Mouse (Mus musculus) MEL (cell line): ENCODE data around the gene Cfap46.

Source experiments
- BHLHE40 ChIP-seq: IDR thresholded peaks from 2 replicates; pipeline ENCODE4 v1.6.1; 2012; ENCODE audit warnings: low read depth, mild to moderate bottlenecking, inconsistent platforms, low read length, improper control_type of control experiment, borderline replicate concordance
- CHD2 ChIP-seq: IDR thresholded peaks from 2 replicates; pipeline ENCODE4 v1.6.1; 2011; ENCODE audit warnings: low read length, improper control_type of control experiment
- CTCF ChIP-seq, 3 experiments: IDR thresholded peaks in 2 of 3; conservative IDR thresholded peaks in 1 of 3; 2 replicates each; pipeline ENCODE4 v1.5.1; 2011 to 2012; ENCODE audit warnings: low read length in 3 of 3, low read depth in 2 of 3, mild to moderate bottlenecking in 2 of 3, improper control_type of control experiment in 1 of 3, inconsistent platforms in 1 of 3, mixed read lengths in 1 of 3, moderate library complexity in 1 of 3; ENCODE audit not compliant: control insufficient read depth in 1 of 3, insufficient read depth in 1 of 3, poor library complexity in 1 of 3, severe bottlenecking in 1 of 3
- EP300 ChIP-seq, 2 experiments: IDR thresholded peaks; 2 replicates each; pipeline ENCODE4 v1.6.1; 2011; ENCODE audit warnings: improper control_type of control experiment in 2 of 2, low read length in 2 of 2, low read depth in 1 of 2, mild to moderate bottlenecking in 1 of 2
- JUND ChIP-seq: IDR thresholded peaks from 2 replicates; pipeline ENCODE4 v1.6.1; 2011; ENCODE audit warnings: low read depth, mild to moderate bottlenecking, improper control_type of control experiment, low read length
- MAFK ChIP-seq: IDR thresholded peaks from 2 replicates; pipeline ENCODE4 v1.6.1; 2011; ENCODE audit warnings: low read depth, mild to moderate bottlenecking, low read length, improper control_type of control experiment, borderline replicate concordance
- MAZ ChIP-seq: IDR thresholded peaks from 2 replicates; pipeline ENCODE4 v1.6.1; 2012; ENCODE audit warnings: low read depth, mild to moderate bottlenecking, inconsistent platforms, low read length, improper control_type of control experiment
- MYC ChIP-seq: IDR thresholded peaks from 2 replicates; pipeline ENCODE4 v1.6.1; 2011; ENCODE audit warnings: low read depth, mild to moderate bottlenecking, low read length, improper control_type of control experiment, moderate library complexity
- POLR2A ChIP-seq, 2 experiments: IDR thresholded peaks; 2 replicates each; pipeline ENCODE4 v1.6.1; 2011 to 2012; ENCODE audit warnings: low read length in 2 of 2, mild to moderate bottlenecking in 2 of 2, control low read depth in 1 of 2, improper control_type of control experiment in 1 of 2, low read depth in 1 of 2, moderate library complexity in 1 of 2; ENCODE audit not compliant: control insufficient read depth in 1 of 2, insufficient read depth in 1 of 2, poor library complexity in 1 of 2
- POLR2AphosphoS2 ChIP-seq: IDR thresholded peaks from 2 replicates; pipeline ENCODE4 v1.6.1; 2011; ENCODE audit warnings: low read length, improper control_type of control experiment
- TAL1 ChIP-seq: IDR thresholded peaks from 2 replicates; pipeline ENCODE4 v1.6.1; 2012; ENCODE audit warnings: mild to moderate bottlenecking, inconsistent platforms, low read length, moderate library complexity, mixed read lengths
- USF1 ChIP-seq: IDR thresholded peaks from 2 replicates; pipeline ENCODE4 v1.6.1; 2014; ENCODE audit warnings: low read depth, mild to moderate bottlenecking, inconsistent platforms, low read length, improper control_type of control experiment, moderate library complexity

GRCm38 (mm10) chr7:139582595-139582994 lies 101.0 kb downstream of the Cfap46 start, which contains the start of gene Nkx6-2:
- no peak for TF ChIP-seq MAFK
- TF ChIP-seq JUND: no peak
- no peak for TF ChIP-seq CTCF (IDR thresholded peaks at IDR 0.05 in 2 of 3, conservative IDR thresholded peaks at IDR 0.05 in 1 of 3; ENCODE audit: control insufficient read depth in 1 of 3, insufficient read depth in 1 of 3, low read depth in 2 of 3, low read length in 3 of 3, poor library complexity in 1 of 3, severe bottlenecking in 1 of 3)
- TF ChIP-seq POLR2A (IDR thresholded peaks at IDR 0.05; ENCODE audit: control insufficient read depth in 1 of 2, insufficient read depth in 1 of 2, low read depth in 1 of 2, low read length in 2 of 2, poor library complexity in 1 of 2): no peak
- TF ChIP-seq USF1: no peak
- no peak for TF ChIP-seq MAZ
- no peak for TF ChIP-seq CHD2
- no peak for TF ChIP-seq BHLHE40
- TF ChIP-seq MYC: no peak
- TF ChIP-seq EP300 (IDR thresholded peaks at IDR 0.05; ENCODE audit: low read depth in 1 of 2, low read length in 2 of 2): no peak
- TF ChIP-seq TAL1: no peak
- no peak for TF ChIP-seq POLR2AphosphoS2
